ENCODE assay signal across 9 mouse cellular contexts in the genomic region with DNA sequence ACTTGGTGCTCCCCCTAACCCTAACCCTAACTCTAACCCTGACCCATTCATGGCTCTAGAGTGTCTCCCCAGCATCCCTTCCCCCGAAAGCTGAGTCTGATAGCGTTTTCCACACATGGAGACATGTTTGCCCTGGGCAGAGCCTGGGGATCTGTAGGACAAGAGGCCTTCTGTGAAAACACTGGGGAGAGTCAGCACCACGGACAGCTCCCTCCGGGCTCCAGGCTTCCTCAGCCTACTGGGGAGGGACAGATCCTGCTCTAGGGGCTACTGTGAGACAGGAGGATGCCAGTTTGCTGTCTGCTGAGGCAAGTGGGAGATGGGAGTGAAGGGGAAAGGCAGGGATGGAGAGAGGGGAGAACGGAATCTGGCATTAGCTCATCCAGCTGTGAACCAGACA.
A peak's percentile ranks its signal among the peaks of the same experiment; 100 is the strongest.
DNase-seq lines count a peak whose midpoint lies in the region; ATAC-seq and TF ChIP-seq lines count a peak whose summit lies in the region.
"Had no signal": no experiment of that assay in that cellular context is flagged by ENCODE, and none has a peak within 500 bp of the region (broad histone marks: within the 10 kb centered on the region; RNA-seq: fewer than 3 reads in every experiment).

No protein-coding gene starts in this region.

- no peak overlapping the region for H3K27ac ChIP-seq in kidney, embryonic 14.5 days (ENCODE audit: low read depth, low read length)
- no peak overlapping the region for H3K27ac ChIP-seq in kidney, postnatal 0 days
- no peak overlapping the region for H3K27ac ChIP-seq in intestine, postnatal 0 days (ENCODE audit: low read depth, low read length)
- H3K27ac ChIP-seq: layer of hippocampus, adult 2 months had no signal

- no peaks in the 10 kb centered on the region; the same call in 1 of the 2 replicates for H3K27me3 ChIP-seq in kidney, embryonic 14.5 days (ENCODE audit: control insufficient read depth, insufficient read depth, low read length)
- no peaks in the 10 kb centered on the region for H3K27me3 ChIP-seq in Patski
- no peaks in the 10 kb centered on the region for H3K27me3 ChIP-seq in kidney, postnatal 0 days (ENCODE audit: insufficient read depth, low read length)
- H3K27me3 ChIP-seq in intestine, postnatal 0 days (replicated peaks; ENCODE audit: control insufficient read depth, insufficient read depth, low read length): no peaks in the 10 kb centered on the region

- CTCF ChIA-PET in Patski (lab: Charles Lee): no interaction called here

- in situ Hi-C loops in Patski (cut with MboI; ENCODE audit: low pct_unique_long_range_greater_than_20kb): no loop called here

- H3K9me3 ChIP-seq in kidney, embryonic 14.5 days (ENCODE audit: control insufficient read depth, low read length): no peaks in the 10 kb centered on the region
- no peaks in the 10 kb centered on the region for H3K9me3 ChIP-seq in kidney, postnatal 0 days (replicated peaks; ENCODE audit: low read length)
- no peaks in the 10 kb centered on the region for H3K9me3 ChIP-seq in intestine, postnatal 0 days (ENCODE audit: control insufficient read depth)

- POLR2A ChIA-PET in Patski (lab: Charles Lee): no interaction called here

- no peak overlapping the region for H3K4me2 ChIP-seq in kidney, embryonic 14.5 days (replicated peaks; ENCODE audit: low read depth, low read length)
- no peak overlapping the region for H3K4me2 ChIP-seq in kidney, postnatal 0 days (ENCODE audit: low read length)
- H3K4me2 ChIP-seq in intestine, postnatal 0 days (replicated peaks; ENCODE audit: low read depth): no peak overlapping the region

- no peak overlapping the region for H3K9ac ChIP-seq in kidney, embryonic 14.5 days (ENCODE audit: low read depth, low read length)
- no peak overlapping the region for H3K9ac ChIP-seq in kidney, postnatal 0 days (ENCODE audit: low read depth, low read length)
- no peak overlapping the region for H3K9ac ChIP-seq in intestine, postnatal 0 days (ENCODE audit: low read depth, low read length)

- no peak for TF ChIP-seq CTCF in Patski (IDR thresholded peaks at IDR 0.05)
- TF ChIP-seq CTCF in kidney, postnatal 0 days (IDR thresholded peaks at IDR 0.05; ENCODE audit: low read depth): no peak
- no peak for TF ChIP-seq CTCF in intestine, postnatal 0 days (IDR thresholded peaks at IDR 0.05; ENCODE audit: low read depth)

- 15% methylated on average over 5 of the region's 5 CpGs for WGBS in kidney, embryonic 14.5 days
- 9% methylated on average over 5 of the region's 5 CpGs for WGBS in kidney, postnatal 0 days
- 7% methylated on average over 5 of the region's 5 CpGs for WGBS in intestine, postnatal 0 days

- no peaks in the 10 kb centered on the region for H3K4me1 ChIP-seq in kidney, embryonic 14.5 days (ENCODE audit: control insufficient read depth, insufficient read depth, low read length)
- H3K4me1 ChIP-seq in kidney, postnatal 0 days (replicated peaks; ENCODE audit: insufficient read depth, low read length): no peaks in the 10 kb centered on the region
- H3K4me1 ChIP-seq in intestine, postnatal 0 days (replicated peaks; ENCODE audit: control insufficient read depth, insufficient read depth, low read length): no peaks in the 10 kb centered on the region

- no peak overlapping the region for H3K4me3 ChIP-seq in kidney, embryonic 14.5 days (ENCODE audit: low read length)
- no peak overlapping the region for H3K4me3 ChIP-seq in kidney, postnatal 0 days (replicated peaks; ENCODE audit: low read depth, low read length)
- H3K4me3 ChIP-seq in intestine, postnatal 0 days (ENCODE audit: low read depth, low read length): no peak overlapping the region
- H3K4me3 ChIP-seq: layer of hippocampus, adult 2 months had no signal

- DNase-seq in kidney, adult 11 months: peak; percentile 21
- peak; percentile 22 for DNase-seq in Patski (ENCODE audit: low read depth, low spot score)
- DNase-seq in embryo, embryonic 11 days: peak; percentile 87
- peak; percentile 90 for DNase-seq in kidney, postnatal 0 days (ENCODE audit: low spot score)
- peak; percentile 92 for DNase-seq in mesoderm, embryonic 11.5 days (ENCODE audit: low read depth, low spot score)
- peak; percentile 72 for DNase-seq in urinary bladder, postnatal 25 days (ENCODE audit: low spot score)

- no peaks in the 10 kb centered on the region for H3K36me3 ChIP-seq in kidney, embryonic 14.5 days (ENCODE audit: control insufficient read depth, insufficient read depth, low read length)
- no peaks in the 10 kb centered on the region for H3K36me3 ChIP-seq in kidney, postnatal 0 days (ENCODE audit: insufficient read depth, low read length)
- no peaks in the 10 kb centered on the region for H3K36me3 ChIP-seq in intestine, postnatal 0 days (ENCODE audit: control insufficient read depth, insufficient read depth)

- no peak for ATAC-seq in kidney, embryonic 14.5 days (ENCODE audit: low FRiP score, low TSS enrichment)
- no peak for ATAC-seq in Patski
- ATAC-seq in kidney, postnatal 0 days (replicated peaks; ENCODE audit: low FRiP score, low read depth): no peak
- ATAC-seq in intestine, postnatal 0 days: no peak

Comparison
In these comparisons a context has a peak if more than half of its experiments do, and no peak if none do; other contexts are left out.
1. DNase-seq: peak in every context shown above with its lines; median percentile 92 in mesoderm, embryonic 11.5 days; 90 in kidney, postnatal 0 days; 87 in embryo, embryonic 11 days; 72 in urinary bladder, postnatal 25 days; 22 in Patski; 21 in kidney, adult 11 months.